Mouse (Mus musculus): ENCODE data around the gene AI661453. TPM values are rescaled to one million over a fixed set of nuclear protein-coding genes. Genes with fewer than 3 reads are reported as not detected.
A peak's percentile ranks its signal among the peaks of the same experiment; 100 is the strongest.

Gene AI661453
- total and polyA plus RNA-seq, 3 experiments: 0.36 to 0.97 (median 0.92) TPM

DNA sequence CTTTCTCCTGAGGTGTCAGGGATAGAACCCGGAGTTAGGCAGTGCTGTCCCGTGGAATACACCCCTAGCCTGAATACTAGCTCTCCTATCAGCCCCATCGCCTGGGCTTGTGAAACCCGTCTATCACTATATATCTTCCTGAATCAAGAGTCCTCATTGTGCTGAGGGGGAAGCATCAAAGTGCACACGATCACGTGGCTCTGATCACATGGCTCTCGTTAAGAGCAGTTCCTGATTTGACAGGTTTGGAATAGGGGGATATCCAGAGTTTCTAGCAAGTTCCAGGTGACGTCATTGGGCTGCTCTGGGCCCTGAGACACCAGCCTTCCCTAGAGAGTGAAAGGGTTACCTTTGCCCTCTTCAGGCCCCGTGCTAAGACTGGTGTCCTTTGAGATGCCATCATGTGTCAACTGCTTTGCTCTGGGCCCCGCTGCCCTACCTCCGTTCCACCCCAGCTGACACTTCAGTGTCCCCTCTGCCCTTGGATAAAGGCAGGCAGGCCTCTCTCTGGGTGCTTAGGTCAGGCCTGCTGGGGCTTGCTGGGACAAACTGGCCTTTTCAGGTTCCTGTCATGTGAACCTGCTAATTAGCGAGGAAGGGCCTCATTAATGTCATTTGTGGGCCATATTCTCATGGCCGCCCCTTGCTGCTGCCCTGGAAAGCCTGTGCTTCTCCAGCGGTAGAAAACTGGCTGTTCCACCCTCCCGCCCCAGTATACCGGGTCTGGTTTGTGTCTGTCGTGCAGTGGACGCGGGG is 5.1 kb downstream of the AI661453 start:
- no peak for DNase-seq

- DNase-seq: no peak
Measured at GRCm38 (mm10) chr17:47442271-47442670, 5.9 kb downstream of the AI661453 start.

DNA sequence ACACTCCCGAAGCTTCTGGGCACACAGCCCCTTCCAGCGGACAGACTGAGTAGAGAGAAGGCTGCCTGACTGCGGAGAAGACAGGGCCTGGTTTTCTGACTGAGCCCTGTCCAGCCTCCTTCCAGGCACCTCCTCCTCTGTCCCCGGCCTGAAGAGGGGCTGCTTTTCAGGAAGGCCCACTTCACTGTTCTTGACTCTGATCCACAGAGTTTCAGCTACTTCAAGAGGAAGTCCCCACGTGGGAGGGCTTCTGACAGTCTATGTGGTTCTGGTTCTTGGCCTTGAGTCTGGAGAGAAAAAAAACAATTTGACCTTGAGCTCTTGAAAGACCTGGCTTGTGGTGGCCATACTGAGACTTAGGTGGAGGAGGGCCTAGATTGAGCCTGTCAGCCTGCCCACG is 7.7 kb downstream of the AI661453 start:
- DNase-seq: no peak

- DNase-seq: no peak
Measured at GRCm38 (mm10) chr17:47445518-47445917, 9.1 kb downstream of the AI661453 start.

- DNase-seq: no peak
Measured at GRCm38 (mm10) chr17:47446025-47446424, 9.6 kb downstream of the AI661453 start.

DNA sequence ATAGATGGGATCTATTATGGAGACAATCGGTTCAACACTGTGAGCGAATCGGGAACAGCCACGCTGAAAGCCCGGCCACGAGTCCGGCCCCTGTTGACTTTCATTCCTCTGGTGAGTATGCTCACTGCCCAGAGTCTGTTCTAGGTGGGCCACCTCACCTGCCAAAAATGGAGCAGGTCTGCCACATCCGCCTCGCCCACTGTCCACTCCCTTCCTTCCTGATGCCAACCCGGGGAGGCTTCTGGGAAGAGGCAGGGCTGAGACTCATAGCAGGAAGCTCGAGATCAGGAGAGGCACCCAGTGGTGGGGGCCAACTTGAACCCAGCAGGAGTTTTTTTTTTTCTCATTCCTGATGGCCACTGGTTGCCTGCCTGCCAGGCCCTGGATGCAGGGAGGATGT is 10.1 kb downstream of the AI661453 start:
- no peak for DNase-seq

DNA sequence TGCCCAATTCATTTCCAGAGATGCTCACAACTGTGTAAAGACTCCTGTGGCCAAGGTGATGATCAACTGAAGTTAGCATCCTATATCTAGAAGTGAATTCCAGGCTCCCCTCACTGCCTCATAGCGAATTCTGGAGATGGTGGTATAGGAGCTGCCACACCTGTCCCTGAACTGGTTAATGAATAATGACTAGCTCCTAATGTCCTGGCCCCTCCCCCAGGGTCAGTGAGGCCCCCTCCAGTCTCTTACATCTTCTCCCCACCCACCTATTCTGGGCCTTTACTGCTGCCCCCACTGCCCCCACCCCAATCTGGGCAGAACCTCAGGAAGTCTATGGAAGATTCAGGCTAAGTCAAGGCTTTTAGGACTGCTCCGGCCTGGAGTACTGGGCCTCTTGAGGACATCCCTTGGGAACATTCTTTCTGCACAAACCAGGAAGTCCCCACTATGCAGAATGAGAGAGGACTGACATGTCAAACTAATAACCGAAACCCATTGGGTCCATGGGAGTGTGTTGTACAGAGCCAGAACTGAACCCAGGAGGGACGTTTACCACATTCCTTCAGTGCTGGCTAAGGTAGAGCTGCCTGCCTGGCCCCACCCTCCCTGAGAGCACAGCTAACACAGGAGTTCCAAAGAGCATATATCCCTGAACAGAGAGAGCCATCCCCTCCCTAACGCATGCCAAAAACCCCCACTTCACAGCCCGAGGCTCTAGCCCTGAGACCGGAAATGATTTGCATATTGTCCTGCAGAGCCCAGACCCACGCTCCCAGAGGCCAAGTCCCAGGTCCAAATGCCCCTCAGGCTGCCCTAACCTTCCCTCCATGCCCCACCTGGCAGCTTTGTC is 12.3 kb downstream of the AI661453 start:
- DNase-seq: no peak

GRCm38 (mm10) chr17:47449432-47449831 is 13.0 kb downstream of the AI661453 start:
- no peak for DNase-seq

DNA sequence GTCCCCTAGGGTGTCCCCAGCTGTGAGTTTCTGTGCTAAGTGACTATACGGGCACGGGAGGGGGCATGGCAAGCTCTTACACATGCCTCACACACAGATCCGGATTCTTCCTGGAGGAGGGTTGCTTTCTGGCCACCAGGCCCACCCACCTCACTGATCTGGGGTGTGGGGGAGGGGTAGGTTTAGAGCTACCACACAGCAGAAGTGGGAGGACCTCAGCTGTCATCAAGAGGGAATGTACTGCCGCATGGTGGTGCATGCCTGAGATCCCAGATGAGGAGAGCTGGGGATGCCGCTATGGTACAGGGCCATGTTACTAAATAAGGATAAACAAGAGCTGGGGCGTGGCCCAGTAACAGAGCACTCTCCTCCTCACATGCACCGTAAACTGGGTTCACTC is 13.8 kb downstream of the AI661453 start:
- no peak for DNase-seq

DNA sequence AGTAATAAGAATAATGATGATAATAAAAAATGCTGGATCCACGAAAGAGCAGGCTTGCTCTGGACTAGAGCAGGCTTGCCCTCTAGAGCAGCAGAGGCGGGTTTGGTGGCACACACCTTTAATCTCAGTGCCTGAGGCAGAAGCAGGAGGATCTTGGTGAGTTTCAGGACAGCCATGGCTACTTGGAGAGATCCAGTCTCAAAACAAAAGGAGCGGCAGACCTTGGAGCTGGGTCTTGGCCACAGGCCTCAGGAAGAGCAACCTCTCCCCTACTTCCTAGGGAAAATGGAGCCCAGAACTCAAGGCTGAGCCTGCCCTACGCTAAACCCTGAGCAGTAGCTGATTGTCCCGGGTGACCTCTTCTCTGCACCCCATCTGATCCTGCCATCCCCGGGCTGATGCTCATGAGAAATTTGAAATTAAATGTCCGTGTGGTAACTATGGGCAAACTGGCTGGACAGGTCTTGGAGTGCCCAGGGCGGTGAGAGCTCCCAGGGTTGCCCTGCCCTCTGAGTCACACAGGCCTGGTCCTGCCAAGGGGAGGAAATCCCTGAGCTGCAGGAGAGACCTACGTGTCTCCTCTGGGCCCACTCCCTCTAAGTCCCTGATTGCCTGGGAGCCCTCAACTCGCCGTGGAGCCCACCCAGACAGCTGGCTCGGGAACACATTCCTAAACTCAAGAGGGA is 14.6 kb downstream of the AI661453 start:
- peak; percentile 54 for DNase-seq

- no peak for DNase-seq
Measured at GRCm38 (mm10) chr17:47452886-47453285, 16.5 kb downstream of the AI661453 start.

GRCm38 (mm10) chr17:47454675-47455074 is 18.3 kb downstream of the AI661453 start:
- DNase-seq: no peak

- no peak for DNase-seq
Measured at GRCm38 (mm10) chr17:47458310-47458709, 21.9 kb downstream of the AI661453 start.

DNA sequence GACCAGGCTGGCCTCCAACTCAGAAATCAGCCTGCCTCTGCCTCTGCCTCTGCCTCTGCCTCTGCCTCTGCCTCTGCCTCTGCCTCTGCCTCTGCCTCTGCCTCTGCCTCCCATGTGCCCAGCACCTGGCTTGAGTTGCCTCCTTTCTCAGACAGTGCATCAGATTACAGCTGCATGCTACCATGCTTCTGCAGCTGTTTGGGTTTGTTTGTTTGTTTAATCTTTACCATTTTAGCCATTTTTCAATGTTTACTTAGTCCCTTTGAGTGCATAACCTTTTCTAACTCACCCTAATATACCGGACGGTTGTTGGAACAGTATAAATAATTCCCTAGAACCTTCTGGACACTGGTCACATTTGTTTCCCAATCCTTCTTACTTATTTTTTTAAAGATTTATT is 22.5 kb downstream of the AI661453 start:
- DNase-seq: no peak

- DNase-seq: no peak
Measured at GRCm38 (mm10) chr17:47459341-47459919, 23.0 kb downstream of the AI661453 start.

GRCm38 (mm10) chr17:47461688-47462087 is 25.3 kb downstream of the AI661453 start:
- DNase-seq: no peak

DNA sequence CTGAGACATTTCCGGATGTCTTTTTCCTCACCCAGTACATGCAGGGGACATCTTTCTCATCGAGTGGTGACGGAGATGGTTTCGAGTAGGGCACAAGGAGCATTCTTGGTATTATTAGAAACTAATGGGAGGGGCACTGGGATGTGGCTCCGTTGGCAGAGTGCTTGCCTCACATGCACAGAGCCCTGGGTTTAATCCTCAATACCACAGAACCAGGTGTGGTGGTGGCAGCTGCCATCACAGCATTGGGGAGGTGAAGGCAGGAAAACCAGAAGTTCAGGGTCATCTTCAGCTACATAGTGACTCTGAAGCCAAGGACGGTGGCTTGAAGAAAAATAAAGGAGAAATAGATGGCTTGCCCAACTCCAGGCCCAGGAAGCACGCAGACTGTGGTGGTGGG is 25.8 kb downstream of the AI661453 start:
- no peak for DNase-seq

GRCm38 (mm10) chr17:47462728-47463388 is 26.4 kb downstream of the AI661453 start:
- DNase-seq: no peak

DNA sequence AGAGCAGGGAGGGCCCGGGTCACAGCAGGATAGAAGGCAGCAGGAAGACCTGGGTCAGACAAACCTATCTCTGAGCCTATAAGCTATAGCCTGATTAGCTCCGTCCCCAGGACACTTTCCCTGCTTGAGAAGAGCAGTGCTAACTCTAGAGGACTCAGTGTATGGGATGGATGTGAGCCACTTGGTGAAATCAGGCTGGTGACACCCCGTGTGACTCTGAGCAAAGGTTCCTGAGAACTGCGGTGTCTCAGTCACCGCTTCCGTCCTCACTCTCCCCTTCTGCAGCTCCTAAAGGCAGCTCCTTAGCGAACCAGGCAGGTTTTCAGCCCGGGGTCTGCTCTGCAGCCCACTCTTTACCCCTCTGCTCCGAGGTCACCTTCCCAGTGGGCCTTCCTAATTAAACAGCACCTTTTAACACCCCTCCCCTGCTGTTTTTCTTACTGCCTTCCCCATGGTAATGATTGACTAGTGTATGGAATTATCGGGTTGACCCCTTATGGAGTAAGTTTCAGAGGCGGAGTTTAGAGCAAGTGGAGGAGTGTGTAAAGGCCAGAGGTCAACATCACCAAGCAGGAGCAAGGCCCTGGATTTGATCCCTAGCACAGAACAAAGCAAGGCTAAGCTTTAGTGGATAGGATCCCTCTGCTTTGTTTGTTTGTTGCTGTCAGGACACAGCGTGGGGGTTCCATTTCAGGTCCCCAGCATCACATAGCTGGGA is 28.0 kb downstream of the AI661453 start:
- no peak for DNase-seq

- no peak for DNase-seq
Measured at GRCm38 (mm10) chr17:47465016-47465415, 28.6 kb downstream of the AI661453 start.

DNA sequence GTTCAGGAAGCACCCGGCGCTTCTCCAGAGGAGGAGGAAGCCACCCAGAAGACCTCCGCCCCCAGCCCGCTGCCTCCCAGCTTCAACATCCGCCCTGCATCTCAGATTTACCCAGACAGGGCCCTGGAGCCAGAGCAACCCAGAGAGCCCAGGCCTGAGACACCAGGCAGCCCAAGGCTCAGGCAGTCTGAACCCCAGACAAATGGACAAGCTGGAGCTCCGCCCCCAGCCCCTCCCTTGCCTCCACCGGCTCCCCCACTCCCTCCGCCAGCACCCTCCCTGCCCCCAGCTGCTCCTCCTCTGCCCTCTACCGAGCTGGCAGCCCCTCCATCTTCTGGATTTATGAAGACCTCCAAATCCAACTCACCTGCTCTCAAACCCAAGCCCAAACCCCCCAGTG is 29.9 kb downstream of the AI661453 start:
- DNase-seq: no peak

Data from adrenal gland, adult 2 months (tissue).